Mouse (Mus musculus) stomach, embryonic 14.5 days (tissue): ENCODE measurements around the gene Tbx5. TPM values are rescaled to one million over a fixed set of nuclear protein-coding genes. Genes with fewer than 3 reads are reported as not detected.
A peak's percentile ranks its signal among the peaks of the same experiment; 100 is the strongest.

Experiments
- ATAC-seq: fragments of 200-750 bp; cut with Nextera tagmentation; 2 replicates; pipeline ENCODE4 v1.8.0; 2017; ENCODE audit warnings: low read depth, moderate TSS enrichment; ENCODE audit not compliant: insufficient number of reproducible peaks, insufficient read depth, low FRiP score
- H3K27ac ChIP-seq: fragments of 300-500 bp; sonication (generic); 2 replicates; pipeline ENCODE4 v1.5.1; 2014; ENCODE audit warnings: mild to moderate bottlenecking, low read length, moderate library complexity, mixed read lengths
- H3K27me3 ChIP-seq: fragments of 300-500 bp; sonication (generic); 2 replicates; pipeline ENCODE4 v1.6.1; 2014; ENCODE audit warnings: low read length, control low read depth, mixed read lengths; ENCODE audit not compliant: control insufficient read depth, insufficient read depth
- H3K36me3 ChIP-seq: fragments of 300-500 bp; sonication (generic); 2 replicates; pipeline ENCODE4 v1.6.1; 2014; ENCODE audit warnings: mild to moderate bottlenecking, control low read depth, low read length, moderate library complexity, mixed read lengths; ENCODE audit not compliant: control insufficient read depth, insufficient read depth
- H3K4me1 ChIP-seq: fragments of 300-500 bp; sonication (generic); 2 replicates; pipeline ENCODE4 v1.6.1; 2014; ENCODE audit warnings: low read length, control low read depth, mixed read lengths; ENCODE audit not compliant: control insufficient read depth, insufficient read depth
- H3K4me2 ChIP-seq: fragments of 300-500 bp; sonication (generic); replicated peaks from 2 replicates; pipeline ENCODE4 v1.6.1; 2014; ENCODE audit warnings: low read depth, low read length, control low read depth
- H3K4me3 ChIP-seq: fragments of 300-500 bp; sonication (generic); 2 replicates; pipeline ENCODE4 v1.5.1; 2014; ENCODE audit warnings: low read depth, low read length, control low read depth
- H3K9ac ChIP-seq: fragments of 300-500 bp; sonication (generic); replicated peaks from 2 replicates; pipeline ENCODE4 v1.6.1; 2014; ENCODE audit warnings: low read depth, mild to moderate bottlenecking, control low read depth, low read length, moderate library complexity, mixed read lengths
- H3K9me3 ChIP-seq: fragments of 300-500 bp; sonication (generic); 2 replicates; pipeline ENCODE4 v1.6.1; 2016; ENCODE audit warnings: low read depth, low read length, control low read depth; ENCODE audit not compliant: control insufficient read depth
- WGBS: fragments of 180-500 bp; shearing (Covaris S2); extraction: QIAGEN DNeasy Blood & Tissue Kit; methylation state at CpG from one replicate; pipeline ENCODE4 v1.1.7; 2014; 5-methylcytosine and 5-hydroxymethylcytosine counted together
- polyA plus RNA-seq: library from polyadenylated mRNA; unstranded; fragments of >200 nt; fragmentation: Nextera tagmentation; extraction: Ambion mirVana; gene quantifications from 2 replicates; pipeline ENCODE4 v1.2.1, GENCODE M21; 2014

Gene Tbx5
- polyA plus RNA-seq, 1 experiment from 2014 or later = 0.38 TPM

- Histone ChIP-seq H3K27ac (no peak overlapping the region), H3K36me3 (no peaks in the 10 kb centered on the region), H3K4me1 (peaks cover 3% of the 10 kb centered on the region; the same call in 1 of the 2 replicates), H3K4me2 (no peak overlapping the region), H3K27me3 (peaks cover 68% of the 10 kb centered on the region), H3K4me3 (no peak overlapping the region), H3K9ac (no peak overlapping the region), H3K9me3 (no peaks in the 10 kb centered on the region)
- ATAC-seq = no peak
- 3% methylated on average over 28 of the region's 28 CpGs for WGBS
These were observed 4.3 kb downstream of the Tbx5 start for GRCm38 (mm10) chr5:119836618-119837305.

- Histone ChIP-seq H3K9ac (no peak overlapping the region), H3K4me3 (no peak overlapping the region), H3K9me3 (no peaks in the 10 kb centered on the region), H3K27ac (no peak overlapping the region), H3K4me2 (no peak overlapping the region), H3K36me3 (no peaks in the 10 kb centered on the region), H3K4me1 (peaks cover 3% of the 10 kb centered on the region; the same call in 1 of the 2 replicates), H3K27me3 (peaks cover 70% of the 10 kb centered on the region)
- no peak for ATAC-seq
- 2% methylated on average over 19 of the region's 19 CpGs for WGBS
These were observed 4.8 kb downstream of the Tbx5 start for GRCm38 (mm10) chr5:119837306-119837675.

- ATAC-seq = no peak
- peaks cover 3% of the 10 kb centered on the region; the same call in 1 of the 2 replicates for H3K4me1 ChIP-seq
- H3K9me3 ChIP-seq = no peaks in the 10 kb centered on the region
- H3K4me2 ChIP-seq = no peak overlapping the region
- WGBS = 18% methylated on average over 3 of the region's 3 CpGs
- no peak overlapping the region for H3K27ac ChIP-seq
- H3K4me3 ChIP-seq = no peak overlapping the region
- no peaks in the 10 kb centered on the region for H3K36me3 ChIP-seq
- H3K27me3 ChIP-seq = peaks cover 74% of the 10 kb centered on the region
- H3K9ac ChIP-seq = no peak overlapping the region
These were observed 5.4 kb downstream of the Tbx5 start for GRCm38 (mm10) chr5:119837861-119838260.

- 14% methylated on average over 7 of the region's 7 CpGs for WGBS
- Histone ChIP-seq H3K27me3 (peaks cover 80% of the 10 kb centered on the region), H3K36me3 (no peaks in the 10 kb centered on the region), H3K27ac (no peak overlapping the region), H3K4me1 (peaks cover 3% of the 10 kb centered on the region; the same call in 1 of the 2 replicates), H3K9ac (no peak overlapping the region), H3K4me3 (no peak overlapping the region), H3K4me2 (no peak overlapping the region), H3K9me3 (no peaks in the 10 kb centered on the region)
- no peak for ATAC-seq
These were observed 6.0 kb downstream of the Tbx5 start for GRCm38 (mm10) chr5:119838441-119838840.

- Histone ChIP-seq H3K9ac (no peak overlapping the region), H3K4me2 (0 out of 2 replicates have a peak overlapping the region, but pooled peaks have one; percentile 5), H3K27ac (no peak overlapping the region), H3K9me3 (no peaks in the 10 kb centered on the region), H3K4me3 (no peak overlapping the region), H3K4me1 (peaks cover 3% of the 10 kb centered on the region; the same call in 1 of the 2 replicates), H3K36me3 (no peaks in the 10 kb centered on the region), H3K27me3 (peaks cover 75% of the 10 kb centered on the region)
- 1% methylated on average over 16 of the region's 16 CpGs for WGBS
- no peak for ATAC-seq
These were observed 6.7 kb downstream of the Tbx5 start for GRCm38 (mm10) chr5:119839156-119839555.

- Histone ChIP-seq H3K9me3 (no peaks in the 10 kb centered on the region), H3K36me3 (no peaks in the 10 kb centered on the region), H3K27ac (no peak overlapping the region), H3K4me2 (0 out of 2 replicates have a peak overlapping the region, but pooled peaks have one; percentile 5), H3K4me1 (peaks cover 3% of the 10 kb centered on the region; the same call in 1 of the 2 replicates), H3K4me3 (peak overlapping the region; percentile 0; the same call in 1 of the 2 replicates), H3K9ac (no peak overlapping the region), H3K27me3 (peaks cover 73% of the 10 kb centered on the region)
- ATAC-seq = no peak
- WGBS = 2% methylated on average over 34 of the region's 34 CpGs
These were observed 7.3 kb downstream of the Tbx5 start for GRCm38 (mm10) chr5:119839616-119840368.

- Histone ChIP-seq H3K27ac (no peak overlapping the region), H3K27me3 (peaks cover 73% of the 10 kb centered on the region), H3K4me2 (no peak overlapping the region), H3K9ac (no peak overlapping the region), H3K36me3 (no peaks in the 10 kb centered on the region), H3K9me3 (no peaks in the 10 kb centered on the region), H3K4me3 (peak overlapping the region; percentile 0; the same call in 1 of the 2 replicates), H3K4me1 (peaks cover 3% of the 10 kb centered on the region; the same call in 1 of the 2 replicates)
- under 1% methylated on average over 7 of the region's 7 CpGs for WGBS
- ATAC-seq = no peak
These were observed 7.9 kb downstream of the Tbx5 start for GRCm38 (mm10) chr5:119840404-119840803.

GRCm38 (mm10) chr5:119841634-119842420, 9.4 kb downstream of the Tbx5 start:
- Histone ChIP-seq H3K27me3 (peaks cover 71% of the 10 kb centered on the region), H3K4me3 (no peak overlapping the region), H3K9ac (no peak overlapping the region), H3K9me3 (no peaks in the 10 kb centered on the region), H3K4me2 (no peak overlapping the region), H3K27ac (no peak overlapping the region), H3K4me1 (peaks cover 3% of the 10 kb centered on the region; the same call in 1 of the 2 replicates), H3K36me3 (no peaks in the 10 kb centered on the region)
- ATAC-seq = no peak
- WGBS = 7% methylated on average over 26 of the region's 26 CpGs
